Mouse (Mus musculus) embryonic facial prominence, embryonic 11.5 days (tissue): Measurements from ENCODE around the gene Borcs8. TPM values are rescaled to one million over a fixed set of nuclear protein-coding genes. Genes with fewer than 3 reads are reported as not detected.

Source experiments
- ATAC-seq: fragments of 200-750 bp; cut with Nextera tagmentation; replicated peaks from 2 replicates; pipeline ENCODE4 v1.8.0; 2017; ENCODE audit warnings: low read depth; ENCODE audit not compliant: insufficient number of reproducible peaks, low FRiP score, low TSS enrichment
- DNase-seq: peaks from one replicate; pipeline ENCODE4 v3.0.0-alpha.2; 2015; ENCODE audit warnings: low spot score
- H3K27ac ChIP-seq: fragments of 300-500 bp; sonication (generic); replicated peaks from 2 replicates; pipeline ENCODE4 v1.5.1; 2014; ENCODE audit warnings: mild to moderate bottlenecking, low read depth, low read length, control low read depth
- H3K27me3 ChIP-seq: fragments of 300-500 bp; sonication (generic); 2 replicates; pipeline ENCODE4 v1.6.1; 2014; ENCODE audit warnings: mild to moderate bottlenecking, low read length, moderate library complexity, mixed read lengths; ENCODE audit not compliant: control insufficient read depth, insufficient read depth
- H3K36me3 ChIP-seq: fragments of 300-500 bp; sonication (generic); replicated peaks from 2 replicates; pipeline ENCODE4 v1.6.1; 2014; ENCODE audit warnings: low read depth, mild to moderate bottlenecking, low read length, moderate library complexity, mixed read lengths; ENCODE audit not compliant: control insufficient read depth, insufficient read depth
- H3K4me1 ChIP-seq: fragments of 300-500 bp; sonication (generic); 2 replicates; pipeline ENCODE4 v1.6.1; 2014; ENCODE audit warnings: low read length, mixed read lengths; ENCODE audit not compliant: control insufficient read depth, insufficient read depth
- H3K4me2 ChIP-seq: fragments of 300-500 bp; sonication (generic); 2 replicates; pipeline ENCODE4 v1.6.1; 2014; ENCODE audit warnings: low read depth, mild to moderate bottlenecking, control low read depth, low read length, moderate library complexity
- H3K4me3 ChIP-seq: fragments of 300-500 bp; sonication (generic); 2 replicates; pipeline ENCODE4 v1.5.1; 2014; ENCODE audit warnings: low read depth, low read length, control low read depth
- H3K9ac ChIP-seq: fragments of 300-500 bp; sonication (generic); replicated peaks from 2 replicates; pipeline ENCODE4 v1.6.1; 2014; ENCODE audit warnings: mild to moderate bottlenecking, control low read depth, low read length
- H3K9me3 ChIP-seq: fragments of 300-500 bp; sonication (generic); replicated peaks from 2 replicates; pipeline ENCODE4 v1.6.1; 2016; ENCODE audit warnings: mild to moderate bottlenecking, low read length, inconsistent platforms, mixed read lengths; ENCODE audit not compliant: control insufficient read depth
- WGBS: fragments of 180-500 bp; shearing (Covaris S2); extraction: QIAGEN DNeasy Blood & Tissue Kit; methylation state at CpG from one replicate; pipeline ENCODE4 v1.1.7; 2014; 5-methylcytosine and 5-hydroxymethylcytosine counted together
- polyA plus RNA-seq: library from polyadenylated mRNA; unstranded; fragments of >200 nt; fragmentation: Nextera tagmentation; extraction: Ambion mirVana; gene quantifications from 2 replicates; pipeline ENCODE4 v1.2.1, GENCODE M21; 2014

Gene Borcs8
- polyA plus RNA-seq, 1 experiment from 2014 or later = 40.4 TPM

DNA sequence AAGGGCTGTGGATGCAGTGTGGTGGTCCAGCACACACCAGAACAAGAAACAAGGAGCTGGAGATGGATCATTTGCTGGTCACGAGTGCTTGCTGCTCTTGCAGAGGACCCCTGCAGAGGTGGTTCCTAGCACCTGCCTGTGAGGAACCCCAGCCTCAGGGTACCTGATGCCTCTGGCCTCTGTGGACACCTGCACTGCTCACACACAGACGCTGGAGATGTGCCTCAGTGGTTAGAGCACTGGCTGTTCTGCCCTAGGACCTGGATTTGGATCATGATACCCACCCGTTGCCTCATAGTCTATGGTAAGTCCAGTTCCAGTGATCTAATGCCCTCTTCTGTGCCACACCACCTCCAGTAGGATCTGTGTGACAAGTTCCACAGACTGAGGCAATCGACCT lies 2.7 kb upstream of the Borcs8 start:
- Histone ChIP-seq H3K27ac (no peak overlapping the region), H3K27me3 (no peaks in the 10 kb centered on the region), H3K36me3 (peaks cover 5% of the 10 kb centered on the region), H3K4me3 (no peak overlapping the region), H3K4me1 (peaks cover 5% of the 10 kb centered on the region), H3K9ac (no peak overlapping the region), H3K9me3 (no peaks in the 10 kb centered on the region), H3K4me2 (no peak overlapping the region)
- DNase-seq (no peak), ATAC-seq (no peak)
- WGBS = 90% methylated on average over 4 of the region's 4 CpGs

DNA sequence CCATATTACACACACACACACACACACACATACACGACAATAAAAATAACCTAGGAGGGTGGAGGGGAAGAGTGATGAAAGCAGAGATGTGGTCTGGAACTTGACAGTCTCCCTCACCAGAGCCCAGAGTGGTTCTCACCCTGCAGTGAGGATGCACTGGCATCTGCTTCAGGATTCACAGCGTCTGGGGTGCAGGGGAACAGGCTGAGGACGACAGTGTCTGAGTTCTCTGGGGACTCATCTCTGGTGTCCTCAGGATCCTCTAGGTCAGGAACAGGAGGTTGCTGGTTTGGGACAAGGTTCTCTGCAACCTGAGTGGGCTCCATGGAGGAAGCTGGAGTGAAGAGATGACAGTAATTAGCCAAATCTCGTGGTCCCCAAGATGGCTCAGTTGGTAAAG lies 1.4 kb upstream of the Borcs8 start:
- no peak overlapping the region for H3K27ac ChIP-seq
- no peaks in the 10 kb centered on the region for H3K27me3 ChIP-seq
- H3K9ac ChIP-seq = peak overlapping the region; percentile 52
- WGBS = 83% methylated on average over 4 of the region's 4 CpGs
- H3K36me3 ChIP-seq = peaks cover 7% of the 10 kb centered on the region
- H3K4me2 ChIP-seq = peak overlapping the region; percentile 55
- DNase-seq (no peak), ATAC-seq (no peak)
- H3K9me3 ChIP-seq = no peaks in the 10 kb centered on the region
- peak overlapping the region; percentile 78; the same call in 1 of the 2 replicates for H3K4me3 ChIP-seq
- H3K4me1 ChIP-seq = peaks cover 5% of the 10 kb centered on the region

- no peak for ATAC-seq
- WGBS = 13% methylated on average over 9 of the region's 9 CpGs
- H3K4me2 ChIP-seq = peak overlapping the region; percentile 81
- H3K4me3 ChIP-seq = peak overlapping the region; percentile 78
- H3K36me3 ChIP-seq = peaks cover 3% of the 10 kb centered on the region
- peak overlapping the region; percentile 57 for H3K27ac ChIP-seq
- H3K27me3 ChIP-seq = no peaks in the 10 kb centered on the region
- DNase-seq = peak; percentile 11
- peak overlapping the region; percentile 83 for H3K9ac ChIP-seq
- H3K4me1 ChIP-seq = peaks cover 5% of the 10 kb centered on the region
- no peaks in the 10 kb centered on the region for H3K9me3 ChIP-seq
Observed at GRCm38 (mm10) chr8:70139981-70140380, 682 bp downstream of the Borcs8 start.

DNA sequence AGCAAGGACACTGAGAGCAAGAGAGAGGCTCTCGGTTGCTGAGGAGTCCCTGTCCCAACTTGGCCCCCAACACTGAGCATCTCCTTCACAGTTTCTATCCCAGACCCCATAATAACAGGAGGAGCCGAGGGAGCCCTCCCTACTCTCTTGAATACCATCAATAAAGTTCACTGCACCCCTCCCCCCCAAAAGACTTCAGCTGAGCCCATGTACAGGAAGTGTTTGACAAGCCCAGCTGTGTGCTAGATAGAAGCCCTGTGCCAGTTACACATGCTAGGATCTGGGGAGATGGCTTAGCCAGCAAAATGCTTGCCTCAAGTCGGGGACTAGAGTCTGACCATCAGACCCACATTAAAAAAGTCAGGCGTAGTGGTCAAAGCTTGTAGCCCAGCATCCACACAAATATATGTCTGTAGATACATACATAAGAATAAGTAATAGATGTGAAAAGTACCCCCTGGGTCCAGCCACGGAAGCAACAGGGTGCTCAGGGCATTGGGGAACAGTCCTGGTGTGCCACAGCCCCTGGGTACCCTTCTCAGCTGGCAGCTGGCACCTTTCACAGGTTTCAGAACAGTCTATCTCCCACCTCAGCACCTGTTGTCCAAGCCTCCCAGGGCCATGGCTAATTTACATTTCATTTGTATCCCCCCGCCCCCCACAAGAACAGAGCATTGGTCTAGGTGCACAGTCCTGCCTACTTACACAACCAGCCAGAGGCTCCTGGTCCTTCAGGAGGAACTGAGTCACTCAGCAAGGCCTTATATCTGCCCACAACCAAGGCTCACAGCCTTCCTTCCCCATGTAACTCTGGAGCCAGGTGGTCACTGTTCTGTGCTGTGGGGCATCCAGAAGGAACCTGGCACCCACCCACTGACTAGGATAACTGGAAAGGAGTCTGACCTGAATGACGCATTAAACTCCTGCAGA lies 8.6 kb downstream of the Borcs8 start:
- WGBS = 81% methylated on average over 7 of the region's 7 CpGs
- ATAC-seq (no peak), DNase-seq (no peak)
- Histone ChIP-seq H3K4me2 (no peak overlapping the region), H3K4me1 (no peaks in the 10 kb centered on the region), H3K27ac (no peak overlapping the region), H3K9ac (no peak overlapping the region), H3K4me3 (no peak overlapping the region), H3K27me3 (no peaks in the 10 kb centered on the region), H3K36me3 (peaks cover 2% of the 10 kb centered on the region), H3K9me3 (no peaks in the 10 kb centered on the region)

- Histone ChIP-seq H3K9me3 (no peaks in the 10 kb centered on the region), H3K27ac (no peak overlapping the region), H3K4me1 (no peaks in the 10 kb centered on the region), H3K4me3 (no peak overlapping the region), H3K4me2 (no peak overlapping the region), H3K9ac (peak overlapping the region; percentile 41; the same call in 1 of the 2 replicates), H3K36me3 (peaks cover 2% of the 10 kb centered on the region; the same call in 1 of the 2 replicates), H3K27me3 (no peaks in the 10 kb centered on the region)
- DNase-seq = peak; percentile 30
- no peak for ATAC-seq
- 15% methylated on average over 13 of the region's 13 CpGs for WGBS
Observed at GRCm38 (mm10) chr8:70150158-70150557, 10.9 kb downstream of the Borcs8 start.

- Histone ChIP-seq H3K36me3 (no peaks in the 10 kb centered on the region), H3K9ac (no peak overlapping the region), H3K27me3 (no peaks in the 10 kb centered on the region), H3K27ac (no peak overlapping the region), H3K9me3 (no peaks in the 10 kb centered on the region), H3K4me1 (no peaks in the 10 kb centered on the region), H3K4me2 (0 out of 2 replicates have a peak overlapping the region, but pooled peaks have one; percentile 2), H3K4me3 (no peak overlapping the region)
- DNase-seq (peak; percentile 87), ATAC-seq (peak; percentile 95)
- WGBS = 17% methylated on average over 19 of the region's 22 CpGs
Observed at GRCm38 (mm10) chr8:70152537-70153257, 13.4 kb downstream of the Borcs8 start.

- DNase-seq (no peak), ATAC-seq (no peak)
- H3K9ac ChIP-seq = no peak overlapping the region
- H3K36me3 ChIP-seq = no peaks in the 10 kb centered on the region
- 88% methylated on average over 1 of the region's 1 CpGs for WGBS
- no peaks in the 10 kb centered on the region for H3K4me1 ChIP-seq
- no peak overlapping the region for H3K4me3 ChIP-seq
- H3K27ac ChIP-seq = no peak overlapping the region
- no peaks in the 10 kb centered on the region for H3K27me3 ChIP-seq
- no peak overlapping the region for H3K4me2 ChIP-seq
- H3K9me3 ChIP-seq = no peaks in the 10 kb centered on the region
Observed at GRCm38 (mm10) chr8:70157240-70157800, 18.0 kb downstream of the Borcs8 start.
